Mouse (Mus musculus) midbrain, postnatal 0 days (tissue): ENCODE data around the gene Plpp3. TPM values are rescaled to one million over a fixed set of nuclear protein-coding genes. Genes with fewer than 3 reads are reported as not detected.
A peak's percentile ranks its signal among the peaks of the same experiment; 100 is the strongest.

Source experiments
- ATAC-seq: fragments of 200-750 bp; cut with Nextera tagmentation; 2 replicates; pipeline ENCODE4 v1.8.0; 2017; ENCODE audit warnings: moderate number of reproducible peaks, mild to moderate bottlenecking, moderate TSS enrichment, moderate library complexity; ENCODE audit not compliant: low FRiP score
- DNase-seq: peaks from one replicate; pipeline ENCODE4 v3.0.0-alpha.2; 2015; ENCODE audit warnings: low spot score
- H3K27ac ChIP-seq: fragments of 300-500 bp; sonication (generic); 2 replicates; pipeline ENCODE4 v1.5.1; 2014; ENCODE audit warnings: low read depth, mild to moderate bottlenecking, low read length, mixed read lengths
- H3K27me3 ChIP-seq: fragments of 300-500 bp; sonication (generic); 2 replicates; pipeline ENCODE4 v1.6.1; 2014; ENCODE audit warnings: low read length, control low read depth, mixed read lengths; ENCODE audit not compliant: insufficient read depth
- H3K36me3 ChIP-seq: fragments of 300-500 bp; sonication (generic); 2 replicates; pipeline ENCODE4 v1.6.1; 2014; ENCODE audit warnings: low read length, control low read depth, mixed read lengths; ENCODE audit not compliant: insufficient read depth
- H3K4me1 ChIP-seq: fragments of 300-500 bp; sonication (generic); 2 replicates; pipeline ENCODE4 v1.6.1; 2014; ENCODE audit warnings: mild to moderate bottlenecking, control low read depth, antibody characterized with exemption, low read length, mixed read lengths; ENCODE audit not compliant: insufficient read depth
- H3K4me2 ChIP-seq: fragments of 300-500 bp; sonication (generic); 2 replicates; pipeline ENCODE4 v1.6.1; 2014; ENCODE audit warnings: low read depth, mild to moderate bottlenecking, low read length, mixed read lengths; ENCODE audit not compliant: poor library complexity, severe bottlenecking
- H3K4me3 ChIP-seq: fragments of 300-500 bp; sonication (generic); 2 replicates; pipeline ENCODE4 v1.5.1; 2014; ENCODE audit warnings: low read depth, mild to moderate bottlenecking, low read length, moderate library complexity
- H3K9ac ChIP-seq: fragments of 300-500 bp; sonication (generic); replicated peaks from 2 replicates; pipeline ENCODE4 v1.6.1; 2014; ENCODE audit warnings: mild to moderate bottlenecking, low read length, moderate library complexity, mixed read lengths; ENCODE audit not compliant: poor library complexity, severe bottlenecking
- H3K9me3 ChIP-seq: fragments of 300-500 bp; sonication (generic); 2 replicates; pipeline ENCODE4 v1.6.1; 2016; ENCODE audit warnings: low read length, control low read depth
- CTCF ChIP-seq: IDR thresholded peaks from 2 replicates; pipeline ENCODE4 v1.5.1; 2016; ENCODE audit warnings: antibody characterized with exemption, mild to moderate bottlenecking
- WGBS: fragments of 180-500 bp; shearing (Covaris S2); extraction: QIAGEN DNeasy Blood & Tissue Kit; methylation state at CpG from one replicate; pipeline ENCODE4 v1.1.7; 2014; 5-methylcytosine and 5-hydroxymethylcytosine counted together
- polyA plus RNA-seq: library from polyadenylated mRNA; unstranded; fragments of >200 nt; fragmentation: Nextera tagmentation; extraction: Ambion mirVana; gene quantifications from 2 replicates; pipeline ENCODE4 v1.2.1, GENCODE M21; 2015
- total RNA-seq: library from RNA; depleted of rRNA; stranded (reverse); fragments of >200 nt; gene quantifications from 2 replicates; pipeline ENCODE4 v1.2.3, GENCODE M21; 2014

Gene Plpp3
- total and polyA plus RNA-seq, 2 experiments from 2014 or later, result 142 to 148 TPM

- ATAC-seq, result no peak
- no peaks in the 10 kb centered on the region for H3K36me3 ChIP-seq
- no peak overlapping the region for H3K27ac ChIP-seq
- H3K4me3 ChIP-seq, result no peak overlapping the region
- H3K4me2 ChIP-seq, result no peak overlapping the region
- H3K27me3 ChIP-seq, result no peaks in the 10 kb centered on the region
- H3K4me1 ChIP-seq, result no peaks in the 10 kb centered on the region
- no peak for TF ChIP-seq CTCF
- peak; percentile 57 for DNase-seq
- H3K9me3 ChIP-seq, result no peaks in the 10 kb centered on the region
- no peak overlapping the region for H3K9ac ChIP-seq
- WGBS, result 71% methylated on average over 2 of the region's 2 CpGs
These were observed 46.2 kb downstream of the Plpp3 start for GRCm38 (mm10) chr4:105203303-105203761.

DNA sequence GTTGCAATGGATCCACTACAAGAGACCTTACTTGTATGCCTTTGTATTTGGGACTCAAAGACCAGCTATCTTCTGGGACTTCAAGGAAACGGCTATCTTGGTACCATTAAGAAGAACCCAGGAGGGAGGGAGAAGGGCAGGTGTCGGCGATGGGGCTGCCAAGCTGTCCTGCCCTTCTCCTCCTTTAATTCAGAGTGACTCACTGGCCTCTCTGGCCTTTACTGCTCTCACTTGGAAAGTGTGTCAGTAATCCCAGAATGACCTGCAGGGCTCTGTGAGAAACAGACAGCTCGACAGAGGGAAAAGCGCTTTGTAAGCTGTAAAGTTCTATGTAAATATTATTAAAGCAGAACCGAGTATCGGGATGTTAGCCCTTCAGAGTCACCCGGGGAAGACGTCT is 46.9 kb downstream of the Plpp3 start:
- Histone ChIP-seq H3K27ac (no peak overlapping the region), H3K27me3 (no peaks in the 10 kb centered on the region), H3K4me1 (no peaks in the 10 kb centered on the region), H3K4me2 (no peak overlapping the region), H3K9me3 (no peaks in the 10 kb centered on the region), H3K9ac (no peak overlapping the region), H3K36me3 (no peaks in the 10 kb centered on the region), H3K4me3 (no peak overlapping the region)
- WGBS, result 67% methylated on average over 9 of the region's 9 CpGs
- TF ChIP-seq CTCF, result no peak
- ATAC-seq (no peak), DNase-seq (no peak)

GRCm38 (mm10) chr4:105205045-105205851 is 48.1 kb downstream of the Plpp3 start:
- TF ChIP-seq CTCF, result no peak
- no peak for DNase-seq
- Histone ChIP-seq H3K36me3 (0 out of 2 replicates have a peak, but pooled peaks cover 3% of the 10 kb centered on the region), H3K9me3 (no peaks in the 10 kb centered on the region), H3K4me2 (no peak overlapping the region), H3K27me3 (no peaks in the 10 kb centered on the region), H3K4me1 (no peaks in the 10 kb centered on the region), H3K4me3 (no peak overlapping the region), H3K9ac (no peak overlapping the region), H3K27ac (no peak overlapping the region)
- 65% methylated on average over 15 of the region's 15 CpGs for WGBS
- ATAC-seq, result no peak

GRCm38 (mm10) chr4:105206102-105206501 is 49.0 kb downstream of the Plpp3 start:
- Histone ChIP-seq H3K9me3 (no peaks in the 10 kb centered on the region), H3K27ac (no peak overlapping the region), H3K9ac (no peak overlapping the region), H3K4me2 (no peak overlapping the region), H3K36me3 (0 out of 2 replicates have a peak, but pooled peaks cover 3% of the 10 kb centered on the region), H3K4me1 (no peaks in the 10 kb centered on the region), H3K27me3 (no peaks in the 10 kb centered on the region), H3K4me3 (no peak overlapping the region)
- whole genome bisulfite sequencing, result 86% methylated on average over 6 of the region's 6 CpGs
- no peak for DNase-seq
- no peak for ATAC-seq
- TF ChIP-seq CTCF, result no peak

GRCm38 (mm10) chr4:105206995-105207394 is 49.8 kb downstream of the Plpp3 start:
- TF ChIP-seq CTCF, result no peak
- no peaks in the 10 kb centered on the region for H3K27me3 ChIP-seq
- WGBS, result 45% methylated on average over 8 of the region's 8 CpGs
- no peak overlapping the region for H3K4me3 ChIP-seq
- DNase-seq, result no peak
- no peaks in the 10 kb centered on the region for H3K9me3 ChIP-seq
- H3K9ac ChIP-seq, result no peak overlapping the region
- H3K27ac ChIP-seq, result no peak overlapping the region
- no peak overlapping the region for H3K4me2 ChIP-seq
- ATAC-seq, result no peak
- H3K36me3 ChIP-seq, result 0 out of 2 replicates have a peak, but pooled peaks cover 6% of the 10 kb centered on the region
- no peaks in the 10 kb centered on the region for H3K4me1 ChIP-seq

DNA sequence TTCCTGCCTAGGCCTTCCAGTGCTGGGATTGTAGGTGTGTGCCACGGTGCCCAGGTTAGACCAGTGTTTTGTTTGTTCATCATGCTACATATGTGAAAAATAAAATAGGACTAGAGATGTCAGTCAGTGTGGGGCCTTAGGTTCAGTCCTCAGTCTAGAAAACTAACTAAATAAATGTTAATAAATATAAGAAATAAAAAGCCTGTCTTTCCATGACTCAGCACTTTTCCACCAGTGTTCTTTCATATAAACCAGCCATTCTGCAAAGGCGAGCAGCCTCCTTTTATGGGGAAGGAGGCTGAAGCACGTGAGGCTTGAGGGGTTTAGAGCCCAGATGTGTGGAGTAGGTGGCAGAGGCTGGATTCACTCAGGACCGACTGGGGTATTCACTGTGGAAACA is 50.5 kb downstream of the Plpp3 start:
- TF ChIP-seq CTCF, result no peak
- Histone ChIP-seq H3K9ac (no peak overlapping the region), H3K4me2 (no peak overlapping the region), H3K36me3 (0 out of 2 replicates have a peak, but pooled peaks cover 6% of the 10 kb centered on the region), H3K4me3 (no peak overlapping the region), H3K27ac (no peak overlapping the region), H3K9me3 (no peaks in the 10 kb centered on the region), H3K4me1 (no peaks in the 10 kb centered on the region), H3K27me3 (no peaks in the 10 kb centered on the region)
- ATAC-seq (no peak), DNase-seq (no peak)
- 97% methylated on average over 4 of the region's 4 CpGs for WGBS
